Mouse (Mus musculus) T-helper 17 cell (primary cell): ENCODE results near the gene Rab23.

ENCODE experiments used
- in situ Hi-C, 2 experiments: fragments of 300-600 bp; cut with MboI, MseI; formaldehyde crosslinking; loops; 1 replicate in 1 of 2; 2 replicates in 1 of 2; pipeline ENCODE4 v1.15.1; 2025; ENCODE audit warnings: high pct_unique_total_duplicates in 2 of 2

Rab23 gene

GRCm38 (mm10) chr1:33719733-33720225 is at the start of gene Rab23:
Rab23 (plus strand) TSS chr1:33719887.
- in situ Hi-C loops, result no loop called here

GRCm38 (mm10) chr1:33670164-33670616 is 49.5 kb upstream of the Rab23 start:
- in situ Hi-C loops, result loop anchor here in 1 of 2 experiments (5.0 kb wide), 1 partner anchor 297 kb away; no protein-coding TSS in a partner anchor

GRCm38 (mm10) chr1:33671441-33671840 is 48.2 kb upstream of the Rab23 start:
- in situ Hi-C loops, result loop anchor here in 1 of 2 experiments (5.0 kb wide), 1 partner anchor 296 kb away; no protein-coding TSS in a partner anchor

- in situ Hi-C loops, result loop anchor here in 1 of 2 experiments (5.0 kb wide), 1 partner anchor 295 kb away; no protein-coding TSS in a partner anchor
Observed at GRCm38 (mm10) chr1:33672083-33672482, 47.6 kb upstream of the Rab23 start.

- in situ Hi-C loops, result loop anchor here in 1 of 2 experiments (5.0 kb wide), 1 partner anchor 295 kb away; no protein-coding TSS in a partner anchor
Observed at GRCm38 (mm10) chr1:33672514-33672913, 47.2 kb upstream of the Rab23 start.

- in situ Hi-C loops, result loop anchor here in 1 of 2 experiments (5.0 kb wide), 1 partner anchor 294 kb away; no protein-coding TSS in a partner anchor
Observed at GRCm38 (mm10) chr1:33673158-33673960, 46.3 kb upstream of the Rab23 start.

- in situ Hi-C loops, result loop anchor here (5.0 kb wide), 1 partner anchor 52 kb away; no protein-coding TSS in a partner anchor
Observed at GRCm38 (mm10) chr1:33680435-33680834, 39.3 kb upstream of the Rab23 start.

- in situ Hi-C loops, result loop anchor here (5.0 kb wide), 1 partner anchor 51 kb away; no protein-coding TSS in a partner anchor
Observed at GRCm38 (mm10) chr1:33680890-33681289, 38.8 kb upstream of the Rab23 start.

GRCm38 (mm10) chr1:33684459-33684858 is 35.2 kb upstream of the Rab23 start:
- in situ Hi-C loops, result loop anchor here (5.0 kb wide), 1 partner anchor 48 kb away; no protein-coding TSS in a partner anchor

GRCm38 (mm10) chr1:33688810-33689209 is 30.9 kb upstream of the Rab23 start:
- in situ Hi-C loops, result no loop called here

GRCm38 (mm10) chr1:33689446-33690086 is 30.1 kb upstream of the Rab23 start:
- in situ Hi-C loops, result no loop called here

GRCm38 (mm10) chr1:33690087-33690448 is 29.6 kb upstream of the Rab23 start:
- in situ Hi-C loops, result no loop called here

- in situ Hi-C loops, result no loop called here
Observed at GRCm38 (mm10) chr1:33693893-33694292, 25.8 kb upstream of the Rab23 start.

GRCm38 (mm10) chr1:33696016-33696415 is 23.7 kb upstream of the Rab23 start:
- in situ Hi-C loops, result no loop called here

GRCm38 (mm10) chr1:33701244-33701643 is 18.4 kb upstream of the Rab23 start:
- in situ Hi-C loops, result no loop called here

- in situ Hi-C loops, result no loop called here
Observed at GRCm38 (mm10) chr1:33709615-33710014, 10.1 kb upstream of the Rab23 start.

- in situ Hi-C loops, result no loop called here
Observed at GRCm38 (mm10) chr1:33712026-33712425, 7.7 kb upstream of the Rab23 start.

- in situ Hi-C loops, result no loop called here
Observed at GRCm38 (mm10) chr1:33714796-33715195, 4.9 kb upstream of the Rab23 start.

- in situ Hi-C loops, result no loop called here
Observed at GRCm38 (mm10) chr1:33717636-33718035, 2.1 kb upstream of the Rab23 start.

- in situ Hi-C loops, result no loop called here
Observed at GRCm38 (mm10) chr1:33720231-33720630, 544 bp downstream of the Rab23 start.

GRCm38 (mm10) chr1:33721020-33721419 is 1.3 kb downstream of the Rab23 start:
- in situ Hi-C loops, result no loop called here

GRCm38 (mm10) chr1:33724516-33724915 is 4.8 kb downstream of the Rab23 start:
- in situ Hi-C loops, result no loop called here
